Mouse (Mus musculus) small intestine, adult 10 weeks (tissue): ENCODE results near the gene Gm4847. TPM values are rescaled to one million over a fixed set of nuclear protein-coding genes. Genes with fewer than 3 reads are reported as not detected.

Source experiments
- polyA plus RNA-seq: library from polyadenylated mRNA; stranded (reverse); fragments of 350-450 nt; fragmentation: Illumina TruSeq; extraction: RNeasy Lipid Tissue Mini Kit (QIAGEN cat#74804); gene quantifications from one replicate; pipeline ENCODE4 v1.2.3, GENCODE M21; 2014; ENCODE audit warnings: low replicate concordance

Gene Gm4847
- polyA plus RNA-seq, result not detected

GRCm38 (mm10) chr1:166647593-166647992 lies at the start of gene Gm4847:
Gene Gm4847, minus strand, starts transcription at chr1:166647693.

GRCm38 (mm10) chr1:166681745-166682144 lies 34.3 kb upstream of the Gm4847 start, which contains the start of gene Fmo9:
Gene Fmo9, minus strand, starts transcription at chr1:166681845.

Other genes with a start within 250 kb of the Gm4847 start
- 3.6 TPM for gene Pogk, start 237.8 kb downstream of the Gm4847 start, polyA plus RNA-seq
- not detected for gene Gm4846, start 150.1 kb downstream of the Gm4847 start, polyA plus RNA-seq
- gene Fmo9, start 34.2 kb upstream of the Gm4847 start, polyA plus RNA-seq, result not detected